Mouse (Mus musculus): Measurements from ENCODE around the gene Tekt4.

Tekt4 gene

GRCm38 (mm10) chr17:25475946-25476744, 21.7 kb downstream of the Tekt4 start:
- DNase-seq (ENCODE audit: low read depth) = no peak

- DNase-seq (ENCODE audit: low read depth) = no peak
Observed at GRCm38 (mm10) chr17:25480152-25480551, 25.7 kb downstream of the Tekt4 start.

- no peak for DNase-seq (ENCODE audit: low read depth)
Observed at GRCm38 (mm10) chr17:25480820-25481219, 26.4 kb downstream of the Tekt4 start.

- DNase-seq (ENCODE audit: low read depth) = no peak
Observed at GRCm38 (mm10) chr17:25482092-25482491, 27.7 kb downstream of the Tekt4 start.

- DNase-seq (ENCODE audit: low read depth) = no peak
Observed at GRCm38 (mm10) chr17:25497013-25497412, 42.6 kb downstream of the Tekt4 start, which contains the start of gene Sstr5. Gene Sstr5 (minus strand): TSS chr17:25497288.

GRCm38 (mm10) chr17:25502599-25502998, 48.2 kb downstream of the Tekt4 start:
- no peak for DNase-seq (ENCODE audit: low read depth)

GRCm38 (mm10) chr17:25507799-25508198, 53.4 kb downstream of the Tekt4 start:
- DNase-seq (ENCODE audit: low read depth) = peak; percentile 28

- no peak for DNase-seq (ENCODE audit: low read depth)
Observed at GRCm38 (mm10) chr17:25508860-25509577, 54.6 kb downstream of the Tekt4 start.

- no peak for DNase-seq (ENCODE audit: low read depth)
Observed at GRCm38 (mm10) chr17:25510074-25510830, 55.8 kb downstream of the Tekt4 start.

GRCm38 (mm10) chr17:25511876-25512275, 57.5 kb downstream of the Tekt4 start:
- no peak for DNase-seq (ENCODE audit: low read depth)

- DNase-seq (ENCODE audit: low read depth) = no peak
Observed at GRCm38 (mm10) chr17:25514055-25514454, 59.6 kb downstream of the Tekt4 start.

GRCm38 (mm10) chr17:25516315-25516714, 61.9 kb downstream of the Tekt4 start:
- no peak for DNase-seq (ENCODE audit: low read depth)

- DNase-seq (ENCODE audit: low read depth) = no peak
Observed at GRCm38 (mm10) chr17:25518144-25518543, 63.7 kb downstream of the Tekt4 start.

- DNase-seq (ENCODE audit: low read depth) = no peak
Observed at GRCm38 (mm10) chr17:25519511-25519910, 65.1 kb downstream of the Tekt4 start.

- DNase-seq (ENCODE audit: low read depth) = no peak
Observed at GRCm38 (mm10) chr17:25520492-25520891, 66.1 kb downstream of the Tekt4 start.

- no peak for DNase-seq (ENCODE audit: low read depth)
Observed at GRCm38 (mm10) chr17:25522080-25522479, 67.7 kb downstream of the Tekt4 start.
